Mouse (Mus musculus): ENCODE results near the gene Tgfb1i1.

DNA sequence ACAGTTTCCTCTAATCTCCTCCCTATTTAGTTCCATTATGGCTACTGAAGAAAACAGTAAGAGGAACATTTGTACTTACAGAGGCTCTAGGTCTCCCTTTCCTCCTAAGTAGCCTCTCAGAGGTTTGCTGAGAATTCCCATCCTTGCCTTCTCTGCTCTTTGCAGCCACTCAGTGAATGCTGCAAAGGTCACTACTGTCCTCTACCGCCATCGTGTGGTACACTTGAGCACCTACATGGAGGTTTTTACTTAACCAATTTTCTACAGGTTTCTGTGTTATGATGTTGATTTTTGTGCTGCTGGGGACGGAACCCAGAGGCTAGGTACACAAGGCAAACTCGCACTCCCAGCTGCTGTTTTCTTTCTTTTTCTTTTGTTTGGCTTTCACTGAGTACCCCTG is 38.4 kb upstream of the Tgfb1i1 start:
- TF ChIP-seq CTCF (IDR thresholded peaks at IDR 0.05; ENCODE audit: low read depth) (peak; percentile 89), EP300 (IDR thresholded peaks at IDR 0.05; ENCODE audit: low read depth) (no peak)
